Mouse (Mus musculus) bone marrow, adult 2 months (tissue): ENCODE measurements around the gene Boll.

Source experiments
- CTCF ChIP-seq: fragments of 200-500 bp; IDR thresholded peaks from 2 replicates; pipeline ENCODE4 v1.5.1; 2011; ENCODE audit warnings: low read length, control low read depth; ENCODE audit not compliant: control insufficient read depth, insufficient read depth
- POLR2A ChIP-seq: fragments of 200-500 bp; IDR thresholded peaks from 2 replicates; pipeline ENCODE4 v1.6.1; 2011; ENCODE audit warnings: low read depth, mild to moderate bottlenecking, control low read depth, low read length, borderline replicate concordance; ENCODE audit not compliant: control insufficient read depth

GRCm38 (mm10) chr1:55236487-55236886 lies 126.8 kb downstream of the Boll start:
- no peak for TF ChIP-seq POLR2A
- TF ChIP-seq CTCF: no peak
